Mouse (Mus musculus): ENCODE results near the gene Ndufb4.

Gene Ndufb4

GRCm38 (mm10) chr16:37653731-37654657 is at the start of gene Ndufb4:
Gene Ndufb4 (minus strand): TSS chr16:37654453.
- TF ChIP-seq GATA4 (IDR thresholded peaks at IDR 0.05; ENCODE audit: insufficient replicate concordance, low read length), result no peak

- no peak for TF ChIP-seq GATA4 (IDR thresholded peaks at IDR 0.05; ENCODE audit: insufficient replicate concordance, low read length)
Observed at GRCm38 (mm10) chr16:37703884-37704283, 49.6 kb upstream of the Ndufb4 start.

- no peak for TF ChIP-seq GATA4 (IDR thresholded peaks at IDR 0.05; ENCODE audit: insufficient replicate concordance, low read length)
Observed at GRCm38 (mm10) chr16:37698767-37699166, 44.5 kb upstream of the Ndufb4 start.

- TF ChIP-seq GATA4 (IDR thresholded peaks at IDR 0.05; ENCODE audit: insufficient replicate concordance, low read length), result no peak
Observed at GRCm38 (mm10) chr16:37697271-37697670, 43.0 kb upstream of the Ndufb4 start.

DNA sequence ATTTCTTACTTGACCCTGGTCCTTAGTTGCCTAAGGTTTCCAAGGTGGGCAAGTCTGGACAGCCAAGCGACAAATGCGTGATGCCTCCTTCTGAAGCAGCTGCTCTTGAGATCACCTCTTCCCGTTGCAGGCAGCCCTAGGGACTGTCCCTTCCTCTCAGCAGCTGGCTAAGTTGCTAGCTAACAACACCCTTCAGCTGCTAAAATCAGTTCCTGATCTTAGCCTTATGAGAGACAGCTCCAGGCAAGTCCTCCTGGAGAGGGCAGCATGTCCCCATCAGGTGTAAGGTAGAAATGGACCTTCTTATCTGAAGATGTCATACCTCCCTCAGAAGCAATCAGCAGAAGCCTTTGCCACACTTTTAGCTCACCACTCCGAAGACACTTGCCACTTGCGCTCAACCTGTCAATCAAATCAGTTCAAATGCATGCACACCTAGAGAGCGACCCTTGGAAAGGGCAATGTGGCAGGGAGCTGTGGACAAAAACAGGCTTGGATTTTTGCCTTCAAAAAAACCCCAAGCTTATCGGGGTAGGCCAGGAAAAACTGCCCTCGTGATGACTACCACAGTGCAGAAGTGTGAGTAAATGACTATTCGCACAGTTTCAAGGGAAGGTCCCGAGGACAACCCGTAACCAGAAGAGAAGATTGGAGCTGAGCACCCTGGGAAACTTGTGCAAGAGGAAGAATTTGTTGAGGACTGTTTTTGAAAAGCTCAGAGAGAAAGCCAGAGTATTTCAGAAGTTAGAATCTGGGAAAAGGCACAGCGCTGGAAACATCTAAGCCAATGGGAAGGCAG is 36.9 kb upstream of the Ndufb4 start:
- no peak for TF ChIP-seq GATA4 (IDR thresholded peaks at IDR 0.05; ENCODE audit: insufficient replicate concordance, low read length)

- TF ChIP-seq GATA4 (IDR thresholded peaks at IDR 0.05; ENCODE audit: insufficient replicate concordance, low read length), result no peak
Observed at GRCm38 (mm10) chr16:37690465-37690864, 36.2 kb upstream of the Ndufb4 start.

DNA sequence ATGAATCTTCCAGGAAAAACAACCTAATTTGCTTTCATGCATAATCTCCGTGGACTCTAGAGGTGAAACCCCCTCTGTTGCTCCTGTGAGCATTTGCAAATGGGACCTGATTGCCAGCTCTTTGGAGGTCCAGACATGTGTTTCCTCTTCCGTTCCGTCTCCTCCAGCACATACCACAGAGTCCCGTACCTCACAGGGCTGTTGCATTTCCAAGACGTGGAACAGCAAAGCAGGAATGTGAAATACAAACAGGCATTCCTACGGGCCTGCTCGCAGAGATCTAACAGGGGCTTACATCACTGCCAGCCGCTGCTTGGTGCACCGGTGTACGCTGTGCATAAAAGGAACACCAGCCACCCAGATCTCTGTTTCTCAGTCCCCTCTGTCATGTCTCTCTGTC is 35.7 kb upstream of the Ndufb4 start:
- no peak for TF ChIP-seq GATA4 (IDR thresholded peaks at IDR 0.05; ENCODE audit: insufficient replicate concordance, low read length)

DNA sequence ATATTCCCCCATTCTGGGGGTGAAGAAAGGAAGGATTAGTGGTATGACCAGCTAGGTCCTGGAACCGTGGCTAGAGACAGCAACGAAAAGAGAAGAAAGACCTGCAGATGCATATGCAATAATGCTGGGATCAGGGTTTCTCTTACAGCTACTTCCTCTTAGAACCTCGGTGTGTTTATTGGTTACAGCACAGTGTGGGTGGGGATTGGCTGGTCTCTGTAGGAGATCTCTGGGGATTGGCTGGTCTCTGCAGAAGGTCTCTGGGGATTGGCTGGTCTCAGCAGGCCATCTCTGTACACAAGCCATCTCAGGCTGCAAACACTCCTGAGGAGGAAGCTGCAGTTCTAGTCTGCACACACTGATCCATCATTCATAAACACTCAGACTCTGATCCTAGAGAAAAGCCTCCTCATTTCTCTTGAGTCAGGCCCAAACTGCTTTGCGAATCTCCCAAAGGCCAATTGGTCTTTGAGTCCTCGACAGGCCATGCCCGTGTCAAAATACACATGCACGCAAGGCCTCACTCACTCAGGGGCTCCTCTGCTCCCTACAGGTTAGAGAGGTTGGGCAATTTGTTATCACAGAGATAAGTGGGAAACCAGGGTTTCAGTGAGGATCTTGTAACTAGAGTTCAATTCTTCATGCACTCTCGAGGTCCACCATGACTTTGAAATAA is 35.1 kb upstream of the Ndufb4 start:
- no peak for TF ChIP-seq GATA4 (IDR thresholded peaks at IDR 0.05; ENCODE audit: insufficient replicate concordance, low read length)

DNA sequence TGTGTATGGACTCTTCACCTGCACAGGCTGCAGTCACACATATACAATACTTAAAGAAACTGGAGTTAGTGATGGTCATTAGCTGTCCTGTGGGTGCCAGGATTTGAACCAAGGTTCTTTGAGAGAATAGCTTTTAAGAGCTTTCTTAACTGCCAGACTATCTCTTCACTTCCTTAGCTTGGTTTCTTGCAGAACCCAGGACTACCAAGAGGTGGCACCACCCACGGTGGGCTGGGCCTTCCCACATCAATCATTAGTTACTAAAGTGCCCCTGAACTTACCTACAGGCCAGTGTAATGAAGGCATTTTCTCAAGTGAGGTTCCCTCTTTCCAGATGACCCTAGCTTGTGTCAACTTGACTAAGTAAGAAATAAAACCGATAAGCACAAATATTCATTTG is 33.9 kb upstream of the Ndufb4 start:
- TF ChIP-seq GATA4 (IDR thresholded peaks at IDR 0.05; ENCODE audit: insufficient replicate concordance, low read length), result no peak

DNA sequence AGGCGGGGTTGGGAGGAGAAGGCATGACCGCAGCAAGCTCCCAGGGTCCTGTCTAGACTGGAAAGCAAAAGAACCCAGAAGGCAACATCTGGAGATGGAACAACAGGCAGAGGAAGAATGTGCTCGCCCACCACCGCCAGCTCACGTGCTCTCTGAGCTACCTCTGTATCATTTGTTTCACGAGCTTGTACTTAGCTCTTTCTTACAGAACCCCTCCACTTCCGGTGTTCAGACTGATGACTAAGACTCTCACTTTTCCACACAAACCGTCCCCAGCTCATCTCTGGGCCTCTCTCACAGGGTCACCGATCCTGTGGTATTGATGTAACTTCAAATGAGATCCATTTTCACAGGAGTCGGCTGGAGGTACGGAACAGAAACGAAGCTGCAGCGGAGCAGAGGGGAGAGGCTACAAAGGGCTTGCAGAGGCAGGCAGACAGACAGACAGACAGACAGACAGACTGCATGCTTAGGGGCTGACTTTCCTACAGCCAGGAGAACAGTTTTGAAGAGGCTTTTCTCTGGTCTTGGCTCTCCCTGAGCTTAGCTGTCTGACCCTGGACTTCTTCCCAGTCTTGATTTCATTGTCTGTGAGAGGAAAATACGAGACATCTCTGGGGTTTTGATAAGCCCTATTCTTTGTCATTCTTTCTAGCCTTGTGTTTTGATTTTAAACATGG is 33.2 kb upstream of the Ndufb4 start:
- TF ChIP-seq GATA4 (IDR thresholded peaks at IDR 0.05; ENCODE audit: insufficient replicate concordance, low read length), result no peak

- no peak for TF ChIP-seq GATA4 (IDR thresholded peaks at IDR 0.05; ENCODE audit: insufficient replicate concordance, low read length)
Observed at GRCm38 (mm10) chr16:37686834-37687233, 32.6 kb upstream of the Ndufb4 start.

- no peak for TF ChIP-seq GATA4 (IDR thresholded peaks at IDR 0.05; ENCODE audit: insufficient replicate concordance, low read length)
Observed at GRCm38 (mm10) chr16:37685946-37686600, 31.8 kb upstream of the Ndufb4 start.

GRCm38 (mm10) chr16:37684634-37685441 is 30.6 kb upstream of the Ndufb4 start:
- no peak for TF ChIP-seq GATA4 (IDR thresholded peaks at IDR 0.05; ENCODE audit: insufficient replicate concordance, low read length)

- TF ChIP-seq GATA4 (IDR thresholded peaks at IDR 0.05; ENCODE audit: insufficient replicate concordance, low read length), result no peak
Observed at GRCm38 (mm10) chr16:37684259-37684633, 30.0 kb upstream of the Ndufb4 start.
